Mouse (Mus musculus): ENCODE measurements around the gene Grm4.

The Grm4 gene

GRCm38 (mm10) chr17:27521303-27521702, at the start of gene Grm4:
Gene Grm4 (minus strand): TSS chr17:27521403.
- no peak for DNase-seq (ENCODE audit: low read depth, low spot score)

- no peak for DNase-seq (ENCODE audit: low read depth, low spot score)
Measured at GRCm38 (mm10) chr17:27568228-27568627, 47.0 kb upstream of the Grm4 start.

GRCm38 (mm10) chr17:27565942-27566267, 44.7 kb upstream of the Grm4 start:
- DNase-seq (ENCODE audit: low read depth, low spot score): no peak

- DNase-seq (ENCODE audit: low read depth, low spot score): peak; percentile 95
Measured at GRCm38 (mm10) chr17:27565163-27565941, 44.1 kb upstream of the Grm4 start, which contains the start of gene AI413582. Gene AI413582 (minus strand): TSS chr17:27565756.

GRCm38 (mm10) chr17:27564391-27565162, 43.4 kb upstream of the Grm4 start:
- peak; percentile 49 for DNase-seq (ENCODE audit: low read depth, low spot score)

GRCm38 (mm10) chr17:27563771-27564244, 42.6 kb upstream of the Grm4 start:
- DNase-seq (ENCODE audit: low read depth, low spot score): peak; percentile 18

GRCm38 (mm10) chr17:27561809-27562526, 40.8 kb upstream of the Grm4 start:
- peak; percentile 48 for DNase-seq (ENCODE audit: low read depth, low spot score)

- no peak for DNase-seq (ENCODE audit: low read depth, low spot score)
Measured at GRCm38 (mm10) chr17:27560926-27561480, 39.8 kb upstream of the Grm4 start.

- DNase-seq (ENCODE audit: low read depth, low spot score): no peak
Measured at GRCm38 (mm10) chr17:27559596-27559995, 38.4 kb upstream of the Grm4 start.

GRCm38 (mm10) chr17:27558845-27559244, 37.6 kb upstream of the Grm4 start:
- DNase-seq (ENCODE audit: low read depth, low spot score): no peak

GRCm38 (mm10) chr17:27557927-27558661, 36.9 kb upstream of the Grm4 start:
- DNase-seq (ENCODE audit: low read depth, low spot score): no peak

GRCm38 (mm10) chr17:27557181-27557926, 36.2 kb upstream of the Grm4 start:
- peak; percentile 86 for DNase-seq (ENCODE audit: low read depth, low spot score)

GRCm38 (mm10) chr17:27556315-27557011, 35.3 kb upstream of the Grm4 start, which contains the start of gene Hmga1:
Gene Hmga1 (plus strand): TSS chr17:27556497.
- peak; percentile 95 for DNase-seq (ENCODE audit: low read depth, low spot score)

- peak; percentile 87 for DNase-seq (ENCODE audit: low read depth, low spot score)
Measured at GRCm38 (mm10) chr17:27555512-27556172, 34.4 kb upstream of the Grm4 start.

GRCm38 (mm10) chr17:27555075-27555511, 33.9 kb upstream of the Grm4 start:
- DNase-seq (ENCODE audit: low read depth, low spot score): peak; percentile 59

- no peak for DNase-seq (ENCODE audit: low read depth, low spot score)
Measured at GRCm38 (mm10) chr17:27554062-27554960, 33.1 kb upstream of the Grm4 start.

- no peak for DNase-seq (ENCODE audit: low read depth, low spot score)
Measured at GRCm38 (mm10) chr17:27552215-27553201, 31.3 kb upstream of the Grm4 start.

Measured in CD4-positive helper T cell, adult 2 months (primary cell).